Mouse (Mus musculus): ENCODE results near the gene Llgl2.

The Llgl2 gene

GRCm38 (mm10) chr11:115808696-115809310 is 15.0 kb upstream of the Llgl2 start:
- peak; percentile 58 to 59 for DNase-seq (ENCODE audit: low spot score in 2 of 2)

GRCm38 (mm10) chr11:115809311-115809781 is 14.5 kb upstream of the Llgl2 start:
- DNase-seq (ENCODE audit: low spot score in 2 of 2), result no peak

DNA sequence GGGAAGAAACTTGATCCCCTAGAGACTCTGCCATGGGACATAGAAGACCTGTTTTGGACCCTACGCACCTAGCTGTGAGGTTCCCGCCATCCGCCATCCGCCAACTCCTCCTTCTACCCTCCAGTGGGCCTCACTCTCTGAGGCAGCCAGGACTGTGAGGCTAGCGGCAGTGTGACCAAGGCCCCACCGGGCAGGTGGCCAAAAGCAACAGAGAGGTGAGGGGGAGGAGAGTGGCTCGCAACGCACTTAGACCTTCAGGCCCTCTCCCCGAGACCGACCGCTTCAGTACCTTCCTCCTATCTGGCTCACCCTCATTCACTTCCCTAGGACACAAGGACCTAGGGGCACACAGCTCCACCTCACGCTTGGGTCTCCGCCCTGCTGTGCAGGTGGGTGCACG is 13.5 kb upstream of the Llgl2 start:
- DNase-seq (ENCODE audit: low spot score in 2 of 2), result no peak

- peak; percentile 54 to 61 for DNase-seq (ENCODE audit: low spot score in 2 of 2)
These were observed 12.3 kb upstream of the Llgl2 start for GRCm38 (mm10) chr11:115811381-115812093.

- no peak for DNase-seq (ENCODE audit: low spot score in 2 of 2)
These were observed 11.8 kb upstream of the Llgl2 start for GRCm38 (mm10) chr11:115812095-115812494.

DNA sequence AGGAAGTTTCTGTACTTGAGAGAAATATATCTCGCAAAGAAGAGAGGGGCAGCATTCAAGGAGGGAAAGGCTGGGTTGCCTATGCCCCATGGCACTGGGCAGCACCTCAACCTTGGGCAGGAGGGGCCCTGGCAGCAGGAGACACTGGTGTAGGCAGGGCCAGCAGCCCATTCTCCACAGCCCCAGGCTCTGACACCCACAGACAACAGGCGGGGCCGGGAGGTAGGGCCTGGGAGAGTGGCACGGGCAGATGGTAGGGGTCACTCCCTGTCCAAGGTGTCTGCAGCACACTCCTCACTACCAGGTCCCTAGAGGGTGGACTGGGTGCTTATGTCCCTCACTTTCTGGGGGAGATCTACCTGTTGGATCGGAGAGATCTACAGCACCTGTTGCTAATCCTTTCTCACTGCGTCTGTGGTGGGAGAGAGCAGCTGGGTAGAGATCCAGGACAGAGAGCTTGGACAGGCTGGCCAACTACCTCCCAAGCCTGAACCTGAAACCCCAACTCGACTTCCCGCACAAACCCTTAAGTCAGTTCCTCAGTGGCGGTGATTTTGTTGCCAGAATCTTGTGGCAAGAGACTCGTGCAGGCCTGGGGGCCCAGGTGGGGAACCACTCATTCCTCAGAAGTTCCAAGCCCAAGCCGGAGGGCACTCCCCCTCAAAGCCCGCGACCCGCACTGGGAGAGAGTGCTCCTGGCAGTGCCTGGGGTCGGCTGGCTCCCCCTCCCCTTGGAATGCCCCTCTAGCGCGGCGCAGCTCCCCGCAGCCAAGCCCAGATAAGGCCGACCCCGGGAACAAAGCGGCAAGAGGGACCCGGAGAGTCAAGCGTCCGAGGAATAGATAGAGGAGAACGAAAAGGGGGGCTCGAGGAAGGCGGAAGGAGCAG is 11.1 kb upstream of the Llgl2 start:
- no peak for DNase-seq (ENCODE audit: low spot score in 2 of 2)

GRCm38 (mm10) chr11:115813507-115814296 is 10.1 kb upstream of the Llgl2 start, which contains the start of gene Caskin2:
Gene Caskin2, minus strand, starts transcription at chr11:115813639.
- DNase-seq (ENCODE audit: low spot score in 2 of 2), result peak; percentile 93 to 94

DNA sequence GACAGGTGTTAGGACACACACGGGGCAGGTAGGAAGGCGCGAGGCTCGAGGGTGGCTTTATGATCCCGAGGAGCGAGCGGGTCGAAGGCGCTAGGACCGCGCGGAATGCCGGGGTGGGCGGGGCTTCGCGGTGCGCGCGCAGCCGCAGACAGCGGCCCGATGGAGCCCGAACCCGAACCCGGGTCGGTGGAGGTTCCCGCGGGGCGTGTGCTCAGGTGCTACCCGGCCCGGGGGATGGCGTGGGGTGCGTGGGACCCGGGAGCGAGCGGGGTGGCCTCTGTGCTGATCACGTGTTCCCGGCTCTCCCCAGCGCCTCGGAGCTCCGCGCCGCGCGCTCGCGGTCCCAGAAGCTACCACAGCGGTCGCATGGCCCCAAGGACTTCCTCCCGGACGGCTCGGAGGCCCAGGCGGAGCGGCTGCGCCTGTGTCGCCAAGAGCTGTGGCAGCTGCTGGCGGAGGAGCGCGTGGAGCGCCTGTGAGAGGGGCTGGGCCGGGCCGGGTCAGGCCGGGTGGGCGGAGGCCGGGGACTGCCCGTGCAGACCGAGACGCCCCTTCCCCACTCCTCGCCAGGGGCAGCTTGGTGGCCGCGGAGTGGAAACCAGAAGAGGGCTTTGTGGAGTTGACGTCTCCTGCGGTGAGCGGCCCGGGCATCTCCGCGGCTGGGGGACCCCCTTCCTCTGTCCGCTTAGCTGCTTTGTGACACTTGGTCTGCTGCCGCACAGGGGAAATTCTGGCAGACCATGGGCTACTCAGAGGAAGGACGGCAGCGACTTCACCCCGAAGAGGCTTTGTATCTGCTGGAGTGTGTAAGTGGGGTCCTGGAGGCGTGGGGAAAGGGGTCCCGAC is 9.0 kb upstream of the Llgl2 start, which contains the start of gene Tsen54:
Tsen54 (plus strand) TSS at position 120 of the 846 bp plus-strand sequence.
- peak; percentile 87 to 91 for DNase-seq (ENCODE audit: low spot score in 2 of 2)

DNA sequence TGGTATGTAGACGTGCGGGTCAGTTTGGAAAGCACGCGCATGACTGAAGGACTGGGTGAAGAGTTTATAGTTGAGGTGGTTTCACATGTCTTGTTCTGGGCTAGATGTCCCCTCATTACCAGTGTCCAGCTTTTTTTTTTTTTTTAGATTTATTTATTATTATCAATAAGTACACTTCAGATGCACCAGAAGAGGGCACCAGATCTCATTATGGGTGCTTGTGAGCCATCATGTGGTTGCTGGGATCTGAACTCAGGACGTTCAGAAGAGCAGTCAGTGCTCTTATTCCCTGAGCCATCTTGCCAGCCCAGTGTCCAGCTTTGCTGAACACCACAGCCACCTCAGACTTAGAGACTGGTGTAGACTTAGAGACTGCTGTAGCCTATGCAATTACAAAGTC is 6.5 kb upstream of the Llgl2 start:
- no peak for DNase-seq (ENCODE audit: low spot score in 2 of 2)

DNA sequence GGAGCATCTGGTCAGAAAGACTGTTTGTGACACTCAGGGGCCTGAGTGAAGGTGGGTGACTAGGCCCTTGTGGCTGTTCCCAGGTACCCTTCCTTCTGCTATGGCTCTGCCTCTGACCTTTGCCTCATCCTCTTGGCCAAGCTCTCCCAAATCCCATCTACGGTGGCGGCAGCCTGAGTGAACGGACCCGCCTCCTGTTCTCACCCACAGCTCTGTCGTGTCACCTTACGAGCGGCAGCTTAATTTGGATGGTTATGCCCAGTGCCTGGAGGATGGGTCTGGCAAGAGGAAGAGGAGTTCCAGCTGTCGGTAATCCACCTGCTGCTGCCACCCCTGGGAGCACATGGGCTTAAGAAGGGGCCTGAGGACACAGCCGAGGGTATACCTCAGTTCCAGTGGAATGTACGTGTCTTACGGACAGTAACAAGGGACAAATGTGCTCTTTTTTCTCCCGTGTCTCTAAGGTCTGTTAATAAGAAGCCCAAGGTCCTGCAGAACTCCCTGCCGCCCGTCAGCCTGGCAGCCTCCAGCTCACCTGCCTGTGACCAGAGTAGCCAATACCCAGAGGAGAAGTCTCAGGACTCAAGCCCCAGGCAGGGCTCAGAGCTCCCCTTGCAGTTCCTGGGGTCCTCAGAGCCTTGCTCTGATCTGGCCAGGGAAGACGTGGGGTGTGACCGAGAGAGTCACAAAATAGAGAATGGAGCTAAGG is 3.8 kb upstream of the Llgl2 start:
- no peak for DNase-seq (ENCODE audit: low spot score in 2 of 2)

DNA sequence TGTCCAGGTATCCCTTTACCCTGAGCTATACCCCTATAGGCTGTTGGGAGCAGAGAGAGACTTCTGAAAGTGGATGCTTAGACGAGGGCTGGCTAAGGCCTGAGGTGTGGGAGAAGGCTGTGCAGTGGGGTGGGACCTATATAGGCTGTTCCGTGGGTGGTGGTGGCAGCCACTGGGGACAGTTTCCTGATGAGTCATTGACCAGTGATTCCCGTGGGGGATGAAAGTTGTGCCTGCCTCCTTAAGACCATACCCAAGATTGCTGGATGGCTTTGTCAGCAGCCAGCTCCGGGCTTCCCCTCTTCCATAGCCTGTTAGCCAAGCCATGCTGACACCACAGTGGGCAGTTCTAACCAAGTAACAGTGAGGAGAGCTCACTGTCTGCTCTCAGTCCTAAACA is 2.8 kb upstream of the Llgl2 start:
- no peak for DNase-seq (ENCODE audit: low spot score in 2 of 2)

GRCm38 (mm10) chr11:115824813-115825212 is 964 bp downstream of the Llgl2 start:
- DNase-seq (ENCODE audit: low spot score in 2 of 2), result no peak

DNA sequence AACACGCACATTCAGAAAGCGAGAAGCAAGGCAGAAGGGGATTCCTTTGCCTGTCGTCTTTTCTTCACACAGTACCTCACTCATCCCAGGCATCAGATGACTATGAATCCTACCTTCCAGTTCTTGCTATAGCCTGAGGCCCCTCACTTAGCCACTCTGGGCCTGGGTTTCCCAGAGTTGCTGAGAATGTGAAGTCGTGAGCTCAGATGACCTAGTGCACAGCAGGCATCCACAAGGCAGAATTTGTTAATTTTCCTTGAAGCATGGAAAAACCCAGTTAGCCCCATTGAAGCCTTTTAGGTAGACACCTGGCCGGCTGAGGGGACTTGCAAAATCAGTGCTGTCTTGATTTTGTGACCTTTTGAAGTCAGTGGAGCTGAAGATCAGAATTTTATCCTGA is 2.6 kb downstream of the Llgl2 start:
- DNase-seq (ENCODE audit: low spot score in 2 of 2), result no peak

DNA sequence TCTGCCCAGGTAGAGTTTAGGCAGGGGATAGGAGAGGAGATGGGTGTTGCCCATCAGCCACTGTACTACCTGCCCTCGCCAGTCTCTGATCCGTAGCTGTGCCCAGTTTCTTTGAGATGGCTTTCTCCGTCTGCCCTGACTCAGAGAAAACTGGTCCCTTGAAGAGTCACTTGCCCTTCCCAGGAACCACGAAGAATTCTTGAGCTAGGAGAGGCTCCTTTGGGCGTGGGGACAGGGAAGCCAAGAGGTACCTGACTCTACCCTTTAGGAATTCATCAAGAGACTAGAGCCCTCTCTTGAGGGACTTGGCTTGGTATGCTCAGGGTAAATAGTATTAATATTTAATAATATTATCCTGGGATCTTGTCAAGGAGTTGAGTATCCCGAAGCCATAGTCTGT is 3.8 kb downstream of the Llgl2 start:
- DNase-seq (ENCODE audit: low spot score in 2 of 2), result no peak

DNA sequence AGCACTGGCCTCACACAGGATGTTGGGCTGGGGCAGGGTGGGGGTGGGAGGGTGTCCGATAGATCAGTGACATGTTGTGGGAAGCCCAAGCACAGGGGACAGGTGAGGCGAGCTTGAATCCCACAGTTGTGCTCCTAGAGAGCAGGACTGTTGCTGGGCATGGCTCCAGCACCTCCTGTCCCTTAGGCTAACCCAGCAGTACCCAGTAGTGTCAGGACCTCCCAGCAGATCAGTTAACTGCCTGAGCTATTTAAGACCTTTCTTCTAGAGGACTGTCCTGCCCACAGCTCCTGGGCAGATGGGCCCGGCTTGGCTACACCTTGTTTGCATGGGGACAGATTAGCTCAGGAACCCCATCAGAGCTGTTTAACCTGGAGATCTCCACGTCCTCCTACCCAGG is 5.2 kb downstream of the Llgl2 start:
- no peak for DNase-seq (ENCODE audit: low spot score in 2 of 2)

GRCm38 (mm10) chr11:115830550-115831325 is 6.9 kb downstream of the Llgl2 start:
- DNase-seq (ENCODE audit: low spot score in 2 of 2), result no peak

DNA sequence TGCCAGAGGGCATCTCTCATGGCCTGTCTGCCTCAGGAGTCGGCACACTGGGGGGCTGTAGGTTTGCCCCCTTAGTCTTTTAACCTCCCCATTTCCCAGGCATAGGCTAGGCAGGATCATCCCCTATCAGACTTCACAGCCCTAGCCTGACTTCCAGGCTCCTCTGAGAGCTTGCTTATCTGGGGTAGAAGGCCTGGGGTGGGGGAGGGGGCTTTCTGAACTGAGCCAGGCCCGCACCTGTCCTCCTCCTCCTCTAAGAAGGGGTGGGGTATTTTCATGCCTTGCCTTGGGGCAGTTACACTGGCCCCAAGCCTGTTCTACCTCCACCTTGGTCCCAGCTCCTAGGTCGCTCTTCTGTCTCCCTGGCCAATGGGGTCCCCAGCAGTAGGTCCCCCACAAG is 7.7 kb downstream of the Llgl2 start:
- no peak for DNase-seq (ENCODE audit: low spot score in 2 of 2)

- DNase-seq (ENCODE audit: low spot score in 2 of 2), result no peak
These were observed 8.2 kb downstream of the Llgl2 start for GRCm38 (mm10) chr11:115832064-115832463.

GRCm38 (mm10) chr11:115832523-115832922 is 8.7 kb downstream of the Llgl2 start:
- no peak for DNase-seq (ENCODE audit: low spot score in 2 of 2)

Measured in right cerebral cortex, postnatal 10 days (tissue).